Mouse (Mus musculus): ENCODE data around the gene Tnrc18.

- no peak for TF ChIP-seq CTCF (conservative IDR thresholded peaks at IDR 0.05; ENCODE audit: low read length)
- TF ChIP-seq NANOG (IDR thresholded peaks at IDR 0.05; ENCODE audit: borderline replicate concordance, low read length) = no peak
Measured at GRCm38 (mm10) chr5:142696865-142697264, 120.6 kb downstream of the Tnrc18 start.

All from E14TG2a.4 (cell line).